Mouse (Mus musculus) embryonic facial prominence, embryonic 11.5 days (tissue): ENCODE results near the gene Olfr6. TPM values are rescaled to one million over a fixed set of nuclear protein-coding genes. Genes with fewer than 3 reads are reported as not detected.
"Not testable (repeated sequence)": the region's sequence is repeated elsewhere in the genome, so short reads cannot be mapped to it uniquely, and the experiment has no call there.

ENCODE experiments used
- ATAC-seq: fragments of 200-750 bp; cut with Nextera tagmentation; replicated peaks from 2 replicates; pipeline ENCODE4 v1.8.0; 2017; ENCODE audit warnings: low read depth; ENCODE audit not compliant: insufficient number of reproducible peaks, low FRiP score, low TSS enrichment
- DNase-seq: peaks from one replicate; pipeline ENCODE4 v3.0.0-alpha.2; 2015; ENCODE audit warnings: low spot score
- H3K27ac ChIP-seq: fragments of 300-500 bp; sonication (generic); replicated peaks from 2 replicates; pipeline ENCODE4 v1.5.1; 2014; ENCODE audit warnings: mild to moderate bottlenecking, low read depth, low read length, control low read depth
- H3K27me3 ChIP-seq: fragments of 300-500 bp; sonication (generic); 2 replicates; pipeline ENCODE4 v1.6.1; 2014; ENCODE audit warnings: mild to moderate bottlenecking, low read length, moderate library complexity, mixed read lengths; ENCODE audit not compliant: control insufficient read depth, insufficient read depth
- H3K36me3 ChIP-seq: fragments of 300-500 bp; sonication (generic); replicated peaks from 2 replicates; pipeline ENCODE4 v1.6.1; 2014; ENCODE audit warnings: low read depth, mild to moderate bottlenecking, low read length, moderate library complexity, mixed read lengths; ENCODE audit not compliant: control insufficient read depth, insufficient read depth
- H3K4me1 ChIP-seq: fragments of 300-500 bp; sonication (generic); 2 replicates; pipeline ENCODE4 v1.6.1; 2014; ENCODE audit warnings: low read length, mixed read lengths; ENCODE audit not compliant: control insufficient read depth, insufficient read depth
- H3K4me2 ChIP-seq: fragments of 300-500 bp; sonication (generic); 2 replicates; pipeline ENCODE4 v1.6.1; 2014; ENCODE audit warnings: low read depth, mild to moderate bottlenecking, control low read depth, low read length, moderate library complexity
- H3K4me3 ChIP-seq: fragments of 300-500 bp; sonication (generic); 2 replicates; pipeline ENCODE4 v1.5.1; 2014; ENCODE audit warnings: low read depth, low read length, control low read depth
- H3K9ac ChIP-seq: fragments of 300-500 bp; sonication (generic); replicated peaks from 2 replicates; pipeline ENCODE4 v1.6.1; 2014; ENCODE audit warnings: mild to moderate bottlenecking, control low read depth, low read length
- H3K9me3 ChIP-seq: fragments of 300-500 bp; sonication (generic); replicated peaks from 2 replicates; pipeline ENCODE4 v1.6.1; 2016; ENCODE audit warnings: mild to moderate bottlenecking, low read length, inconsistent platforms, mixed read lengths; ENCODE audit not compliant: control insufficient read depth
- WGBS: fragments of 180-500 bp; shearing (Covaris S2); extraction: QIAGEN DNeasy Blood & Tissue Kit; methylation state at CpG from one replicate; pipeline ENCODE4 v1.1.7; 2014; 5-methylcytosine and 5-hydroxymethylcytosine counted together
- polyA plus RNA-seq: library from polyadenylated mRNA; unstranded; fragments of >200 nt; fragmentation: Nextera tagmentation; extraction: Ambion mirVana; gene quantifications from 2 replicates; pipeline ENCODE4 v1.2.1, GENCODE M21; 2014

Olfr6 gene
- polyA plus RNA-seq, 1 experiment from 2014 or later, result not detected

DNA sequence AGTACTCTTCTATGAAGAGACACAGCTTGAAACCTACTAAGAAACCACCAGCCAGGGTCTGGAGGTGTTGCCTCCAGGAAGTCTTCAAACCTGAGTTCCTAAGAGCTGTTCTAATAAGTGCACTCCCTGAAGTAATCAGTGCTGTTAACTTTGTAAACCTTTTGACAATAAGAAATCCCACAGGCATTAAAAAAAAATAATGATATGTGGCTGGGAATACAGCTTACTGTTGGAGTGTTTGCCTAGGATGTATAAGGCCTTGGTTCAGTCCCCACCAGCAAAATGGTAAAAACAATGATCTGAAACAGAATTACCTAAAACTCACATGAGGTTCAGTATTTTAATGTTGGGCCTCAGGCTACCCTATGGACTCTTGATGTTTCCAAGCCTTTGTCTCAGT, 31.6 kb downstream of the Olfr6 start, which contains the start of gene Olfr709-ps1:
Olfr709-ps1 (minus strand) TSS at position 101 of the 400 bp plus-strand sequence.
- H3K36me3 ChIP-seq, result no peaks in the 10 kb centered on the region
- no peaks in the 10 kb centered on the region for H3K4me1 ChIP-seq
- no peak within 1 kb of the TSS for H3K4me3 ChIP-seq
- DNase-seq, result no peak
- no peaks in the 10 kb centered on the region for H3K27me3 ChIP-seq
- no peak within 1 kb of the TSS for H3K9ac ChIP-seq
- no peak within 1 kb of the TSS for H3K27ac ChIP-seq
- H3K4me2 ChIP-seq, result no peak within 1 kb of the TSS
- H3K9me3 ChIP-seq, result no peaks in the 10 kb centered on the region
- no peak for ATAC-seq

DNA sequence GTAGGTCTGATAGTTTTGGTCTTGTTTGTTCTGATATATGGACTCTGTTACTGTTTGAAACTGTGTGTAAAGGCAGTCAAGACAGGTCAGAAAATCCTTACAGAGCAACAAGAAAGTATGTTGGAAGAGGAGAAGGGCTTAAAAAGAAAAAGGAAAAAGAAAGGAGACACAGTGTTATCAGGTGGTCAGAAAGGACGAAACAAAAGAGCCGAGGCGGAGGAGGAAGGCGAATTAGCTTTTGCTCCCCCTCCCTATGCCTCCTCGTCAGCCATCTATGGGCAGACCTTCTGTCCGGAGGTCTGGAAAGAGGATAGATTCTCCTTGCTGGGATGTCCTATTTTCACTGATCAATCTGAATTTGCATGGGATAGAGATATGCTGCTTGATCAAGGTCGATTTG, 42.8 kb downstream of the Olfr6 start:
- not testable (repeated sequence) for DNase-seq, H3K4me2 ChIP-seq, H3K27me3 ChIP-seq, H3K36me3 ChIP-seq, H3K9ac ChIP-seq, ATAC-seq, H3K9me3 ChIP-seq, H3K4me1 ChIP-seq, H3K4me3 ChIP-seq, H3K27ac ChIP-seq
- WGBS, result 95% methylated on average over 6 of the region's 7 CpGs

DNA sequence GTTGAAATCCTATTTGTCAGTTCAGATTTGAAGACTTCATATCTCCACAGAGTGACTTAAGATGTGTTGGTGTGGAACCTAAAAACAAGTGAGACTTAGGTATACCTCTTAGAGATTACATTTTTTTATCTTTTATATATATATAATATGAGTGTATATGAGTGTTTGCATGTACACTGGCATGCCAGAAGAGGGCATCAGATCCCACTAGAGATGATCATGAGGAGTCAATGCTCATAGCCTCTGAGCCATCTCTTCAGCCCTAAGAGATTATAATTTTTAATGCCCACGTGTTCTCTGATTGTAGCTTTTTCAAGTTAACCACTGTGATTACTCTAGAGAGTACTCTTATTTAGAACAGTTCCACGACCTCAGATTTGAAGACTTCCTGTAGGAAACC, 56.1 kb downstream of the Olfr6 start, which contains the start of gene Olfr1532-ps1:
Olfr1532-ps1 (plus strand) TSS at position 326 of the 400 bp plus-strand sequence.
- no peaks in the 10 kb centered on the region for H3K4me1 ChIP-seq
- H3K27ac ChIP-seq, result no peak within 1 kb of the TSS
- DNase-seq (no peak), ATAC-seq (no peak)
- H3K36me3 ChIP-seq, result no peaks in the 10 kb centered on the region
- H3K27me3 ChIP-seq, result no peaks in the 10 kb centered on the region
- H3K9ac ChIP-seq, result no peak within 1 kb of the TSS
- H3K9me3 ChIP-seq, result no peaks in the 10 kb centered on the region
- H3K4me3 ChIP-seq, result no peak within 1 kb of the TSS
- WGBS, result 63% methylated on average over 2 of the region's 2 CpGs
- no peak within 1 kb of the TSS for H3K4me2 ChIP-seq

Other genes starting within 250 kb of the Olfr6 start
- not detected in 2 replicates for gene Olfr695, start 247.5 kb downstream of the Olfr6 start, polyA plus RNA-seq
- not detected in 2 replicates for gene Olfr697, start 221.5 kb downstream of the Olfr6 start, polyA plus RNA-seq
- not detected in 2 replicates for gene Olfr698, start 208.5 kb downstream of the Olfr6 start, polyA plus RNA-seq
- not detected in 2 replicates for gene Olfr699, start 170.7 kb downstream of the Olfr6 start, polyA plus RNA-seq
- not detected in 2 replicates for gene Olfr700, start 155.1 kb downstream of the Olfr6 start, polyA plus RNA-seq
- gene Olfr701, start 149.8 kb downstream of the Olfr6 start, polyA plus RNA-seq, result not detected in 2 replicates
- gene Olfr702, start 130.0 kb downstream of the Olfr6 start, polyA plus RNA-seq, result not detected in 2 replicates
- gene Olfr703, start 120.6 kb downstream of the Olfr6 start, polyA plus RNA-seq, result not detected in 2 replicates
- gene Olfr704, start 100.8 kb downstream of the Olfr6 start, polyA plus RNA-seq, result not detected in 2 replicates
- gene Olfr705, start 87.0 kb downstream of the Olfr6 start, polyA plus RNA-seq, result not detected in 2 replicates
- not detected in 2 replicates for gene Olfr706, start 75.8 kb downstream of the Olfr6 start, polyA plus RNA-seq
- gene Olfr707, start 62.7 kb downstream of the Olfr6 start, polyA plus RNA-seq, result not detected in 2 replicates
- gene Olfr1532-ps1, start 55.9 kb downstream of the Olfr6 start, polyA plus RNA-seq, result not detected in 2 replicates
- not detected in 2 replicates for gene Olfr709-ps1, start 31.7 kb downstream of the Olfr6 start, polyA plus RNA-seq
- gene Olfr710, start 15.6 kb downstream of the Olfr6 start, polyA plus RNA-seq, result not detected in 2 replicates
- not detected in 2 replicates for gene Olfr711, start 11.5 kb upstream of the Olfr6 start, polyA plus RNA-seq
- not detected in 2 replicates for gene Olfr2, start 42.1 kb upstream of the Olfr6 start, polyA plus RNA-seq
- gene Olfr713, start 67.2 kb upstream of the Olfr6 start, polyA plus RNA-seq, result not detected in 2 replicates
- not detected in 2 replicates for gene Olfr714, start 107.0 kb upstream of the Olfr6 start, polyA plus RNA-seq
- gene Olfr17, start 129.3 kb upstream of the Olfr6 start, polyA plus RNA-seq, result not detected in 2 replicates
- not detected in 2 replicates for gene Olfr715b, start 146.4 kb upstream of the Olfr6 start, polyA plus RNA-seq
- gene Olfr715, start 167.1 kb upstream of the Olfr6 start, polyA plus RNA-seq, result not detected in 2 replicates
- gene Olfr716, start 174.4 kb upstream of the Olfr6 start, polyA plus RNA-seq, result not detected in 2 replicates
- gene Nlrp14, start 203.1 kb upstream of the Olfr6 start, polyA plus RNA-seq, result not detected in 2 replicates
- gene Rbmxl2, start 245.5 kb upstream of the Olfr6 start, polyA plus RNA-seq, result not detected in 2 replicates